In the genomic region with DNA sequence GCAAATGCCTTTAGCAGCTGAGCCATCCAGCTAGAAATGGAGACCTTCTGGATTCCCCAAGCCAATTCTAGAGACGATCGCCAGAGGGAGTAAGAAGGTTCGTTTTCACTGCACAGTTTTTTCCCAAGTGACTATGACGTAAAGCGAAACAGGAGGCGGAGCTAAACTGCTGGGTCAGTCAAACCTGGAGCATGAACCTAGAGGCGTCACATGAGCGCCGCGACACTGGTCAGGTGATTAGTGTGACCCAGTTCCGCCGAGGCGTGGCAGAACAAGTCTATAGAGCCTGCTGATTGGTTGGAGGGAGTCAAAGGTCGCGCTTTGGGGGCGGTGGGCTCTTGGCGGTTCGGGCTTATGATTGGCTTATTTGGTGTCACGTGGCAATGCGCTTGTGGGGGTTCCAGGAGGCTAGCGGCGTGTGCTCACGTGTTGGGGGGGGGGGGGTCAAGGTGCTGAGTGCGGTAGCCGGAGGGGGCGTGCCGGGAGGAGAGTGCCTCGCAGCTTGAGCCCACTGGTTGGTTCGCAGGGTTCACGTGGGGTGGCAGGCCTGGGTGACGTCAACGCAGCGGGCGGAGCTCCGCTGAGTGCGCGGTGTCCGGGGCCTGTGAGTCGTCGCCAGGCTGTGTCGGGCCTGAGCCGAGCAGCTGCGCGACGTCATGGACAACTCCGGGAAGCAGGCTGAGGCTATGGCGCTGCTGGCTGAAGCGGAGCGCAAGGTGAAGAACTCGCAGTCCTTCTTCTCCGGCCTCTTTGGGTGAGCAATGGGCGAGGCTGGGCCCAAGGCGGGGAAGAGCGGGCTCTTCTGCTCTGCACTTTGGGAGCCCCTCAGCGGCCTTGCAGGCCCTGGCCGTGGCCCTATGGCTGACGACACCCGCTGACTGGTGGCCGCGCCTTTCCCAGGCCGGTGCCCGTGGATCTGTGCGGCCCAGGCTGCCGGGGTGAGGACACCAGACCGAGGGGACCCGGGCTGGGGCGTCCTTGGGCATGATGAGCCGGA, we compare ENCODE assay signal across 8 mouse cellular contexts. TPM values are rescaled to one million over a fixed set of nuclear protein-coding genes. Genes with fewer than 3 reads are reported as not detected.
DNase-seq lines count a peak whose midpoint lies in the region; ATAC-seq and TF ChIP-seq lines count a peak whose summit lies in the region.

Gene Napa, plus strand, starts transcription at position 438 of the 997 bp plus-strand sequence.

- peak; percentile 99 for TF ChIP-seq POLR2A in bone marrow, adult 2 months (IDR thresholded peaks at IDR 0.05; ENCODE audit: borderline replicate concordance, control insufficient read depth, low read depth, low read length)
- peak; percentile 87; the same call in 1 of the 2 replicates for TF ChIP-seq POLR2A in limb, embryonic 14.5 days (IDR thresholded peaks at IDR 0.05; ENCODE audit: borderline replicate concordance, extremely low read depth, insufficient read depth, insufficient read length)

- H3K27ac ChIP-seq in bone marrow, adult 2 months (ENCODE audit: control insufficient read depth, insufficient read depth, low read depth, low read length, poor library complexity) = peak within 1 kb of the TSS; percentile 88
- peak within 1 kb of the TSS; percentile 82 for H3K27ac ChIP-seq in embryonic facial prominence, embryonic 15.5 days (replicated peaks)
- peak within 1 kb of the TSS; percentile 71 for H3K27ac ChIP-seq in limb, embryonic 14.5 days (replicated peaks; ENCODE audit: low read depth, low read length)
- peak within 1 kb of the TSS; percentile 87 for H3K27ac ChIP-seq in midbrain, postnatal 0 days (ENCODE audit: low read depth, low read length)

- ATAC-seq in embryonic facial prominence, embryonic 15.5 days (ENCODE audit: insufficient number of reproducible peaks, low FRiP score, low TSS enrichment, low read depth) = peak; percentile 98
- ATAC-seq in limb, embryonic 14.5 days (ENCODE audit: low FRiP score, low read depth) = peak; percentile 98
- peak; percentile 98 for ATAC-seq in midbrain, postnatal 0 days (ENCODE audit: low FRiP score)

- under 1% methylated on average over 68 of the region's 68 CpGs for WGBS in bone marrow, adult 2 months
- under 1% methylated on average over 63 of the region's 68 CpGs for WGBS in embryonic facial prominence, embryonic 15.5 days
- WGBS in limb, embryonic 14.5 days = 2% methylated on average over 59 of the region's 68 CpGs
- WGBS in midbrain, postnatal 0 days = under 1% methylated on average over 65 of the region's 68 CpGs

- H3K4me1 ChIP-seq in bone marrow, adult 2 months (ENCODE audit: control insufficient read depth, insufficient read depth, low read length) = peaks cover 1% of the 10 kb centered on the region; the same call in 1 of the 2 replicates
- H3K4me1 ChIP-seq in embryonic facial prominence, embryonic 15.5 days = peaks cover 45% of the 10 kb centered on the region
- H3K4me1 ChIP-seq in limb, embryonic 14.5 days (ENCODE audit: control insufficient read depth, insufficient read depth, low read length) = peaks cover 14% of the 10 kb centered on the region
- H3K4me1 ChIP-seq in midbrain, postnatal 0 days (ENCODE audit: insufficient read depth, low read length) = peaks cover 6% of the 10 kb centered on the region

- peak within 1 kb of the TSS; percentile 77 for H3K4me2 ChIP-seq in embryonic facial prominence, embryonic 15.5 days (replicated peaks)
- peak within 1 kb of the TSS; percentile 71 for H3K4me2 ChIP-seq in limb, embryonic 14.5 days (replicated peaks; ENCODE audit: low read depth, low read length, severe bottlenecking)
- H3K4me2 ChIP-seq in midbrain, postnatal 0 days (ENCODE audit: low read depth, low read length, poor library complexity, severe bottlenecking) = peak within 1 kb of the TSS; percentile 78

- peak; percentile 38; the same call in 1 of the 2 replicates for TF ChIP-seq CTCF in bone marrow, adult 2 months (IDR thresholded peaks at IDR 0.05; ENCODE audit: control insufficient read depth, insufficient read depth, low read length)
- TF ChIP-seq CTCF in midbrain, postnatal 0 days (IDR thresholded peaks at IDR 0.05) = peak; percentile 87

- peak within 1 kb of the TSS; percentile 99 for H3K9ac ChIP-seq in embryonic facial prominence, embryonic 15.5 days
- peak within 1 kb of the TSS; percentile 96 for H3K9ac ChIP-seq in limb, embryonic 14.5 days (ENCODE audit: low read depth, low read length, severe bottlenecking)
- H3K9ac ChIP-seq in midbrain, postnatal 0 days (replicated peaks; ENCODE audit: low read length, poor library complexity, severe bottlenecking) = peak within 1 kb of the TSS; percentile 100

- peaks cover 22% of the 10 kb centered on the region for H3K36me3 ChIP-seq in embryonic facial prominence, embryonic 15.5 days
- H3K36me3 ChIP-seq in limb, embryonic 14.5 days (ENCODE audit: control insufficient read depth, insufficient read depth, low read length) = peaks cover 15% of the 10 kb centered on the region
- peaks cover 15% of the 10 kb centered on the region for H3K36me3 ChIP-seq in midbrain, postnatal 0 days (ENCODE audit: insufficient read depth, low read length)

- peak within 1 kb of the TSS; percentile 83 for H3K4me3 ChIP-seq in bone marrow, adult 2 months (replicated peaks; ENCODE audit: control insufficient read depth, low read depth, low read length)
- peak within 1 kb of the TSS; percentile 90 for H3K4me3 ChIP-seq in embryonic facial prominence, embryonic 15.5 days (replicated peaks)
- H3K4me3 ChIP-seq in limb, embryonic 14.5 days (replicated peaks; ENCODE audit: low read length) = peak within 1 kb of the TSS; percentile 99
- H3K4me3 ChIP-seq in midbrain, postnatal 0 days (ENCODE audit: low read depth, low read length) = peak within 1 kb of the TSS; percentile 96

- no peaks in the 10 kb centered on the region for H3K9me3 ChIP-seq in embryonic facial prominence, embryonic 15.5 days (replicated peaks)
- no peaks in the 10 kb centered on the region for H3K9me3 ChIP-seq in limb, embryonic 14.5 days (ENCODE audit: control insufficient read depth, low read length)
- no peaks in the 10 kb centered on the region for H3K9me3 ChIP-seq in midbrain, postnatal 0 days (ENCODE audit: low read length)

- peak; percentile 100 for DNase-seq in 416B (ENCODE audit: low read depth)
- peak; percentile 99 for DNase-seq in heart, adult 8-10 months (ENCODE audit: low spot score)
- DNase-seq in kidney, adult 9 months = peak; percentile 100
- peak; percentile 100 for DNase-seq in limb, embryonic 14.5 days (ENCODE audit: low spot score)
- peak; percentile 100 for DNase-seq in midbrain, postnatal 0 days (ENCODE audit: low spot score)
- DNase-seq in spleen, postnatal 14 days (ENCODE audit: low spot score in 2 of 2) = peak; percentile 92 to 95

- no peaks in the 10 kb centered on the region for H3K27me3 ChIP-seq in embryonic facial prominence, embryonic 15.5 days
- H3K27me3 ChIP-seq in limb, embryonic 14.5 days (ENCODE audit: control insufficient read depth, insufficient read depth, low read length) = no peaks in the 10 kb centered on the region
- H3K27me3 ChIP-seq in midbrain, postnatal 0 days (ENCODE audit: insufficient read depth, low read length) = peaks cover 10% of the 10 kb centered on the region; the same call in 1 of the 2 replicates

RNA-seq across cellular contexts. Expression of gene Napa, which starts in this region (rescaled TPM):
- 90.4 and 126 TPM in 2 replicates for polyA plus RNA-seq in bone marrow, adult 2 months (2011; ENCODE audit: insufficient read depth, insufficient read length, low replicate concordance, missing spikeins)
- 244 and 245 TPM in 2 replicates for polyA plus RNA-seq in embryonic facial prominence, embryonic 15.5 days (2015; fragmentation: Nextera tagmentation; extraction: Ambion mirVana)
- total RNA-seq in heart, adult 8-10 months (2022) = 100 to 1,000 TPM in 1 of 4 experiments, 10 to 100 TPM in 3; 76.5 to 101 (median 84.9) TPM
- 212 and 247 TPM in 2 replicates for polyA plus RNA-seq in limb, embryonic 14.5 days (2012; rRNA removed)
- polyA plus RNA-seq in limb, embryonic 14.5 days (2014; fragmentation: Nextera tagmentation; extraction: Ambion mirVana) = 206 and 217 TPM in 2 replicates
- 375 and 403 TPM in 2 replicates for total RNA-seq in midbrain, postnatal 0 days (2014; rRNA removed)
- polyA plus RNA-seq in midbrain, postnatal 0 days (2015; fragmentation: Nextera tagmentation; extraction: Ambion mirVana) = 236 and 258 TPM in 2 replicates

Comparison
In these comparisons a context has a peak if more than half of its experiments do, and no peak if none do; other contexts are left out.
1. Peak in every context shown above with its lines: DNase-seq, ATAC-seq, H3K4me3 ChIP-seq and H3K27ac ChIP-seq.